Mouse (Mus musculus) embryonic facial prominence, embryonic 12.5 days (tissue): ENCODE results near the gene Gm16181. TPM values are rescaled to one million over a fixed set of nuclear protein-coding genes. Genes with fewer than 3 reads are reported as not detected.

Experiments used
- ATAC-seq: fragments of 200-750 bp; cut with Nextera tagmentation; 2 replicates; pipeline ENCODE4 v1.8.0; 2017; ENCODE audit not compliant: insufficient number of reproducible peaks, insufficient read depth, low FRiP score, low TSS enrichment
- H3K27ac ChIP-seq: fragments of 300-500 bp; sonication (generic); 2 replicates; pipeline ENCODE4 v1.5.1; 2016; ENCODE audit warnings: mild to moderate bottlenecking
- H3K27me3 ChIP-seq: fragments of 300-500 bp; sonication (generic); 2 replicates; pipeline ENCODE4 v1.6.1; 2016; ENCODE audit warnings: mild to moderate bottlenecking, moderate library complexity
- H3K36me3 ChIP-seq: fragments of 300-500 bp; sonication (generic); 2 replicates; pipeline ENCODE4 v1.6.1; 2016; ENCODE audit warnings: mild to moderate bottlenecking
- H3K4me1 ChIP-seq: fragments of 300-500 bp; sonication (generic); 2 replicates; pipeline ENCODE4 v1.6.1; 2016
- H3K4me2 ChIP-seq: fragments of 300-500 bp; sonication (generic); replicated peaks from 2 replicates; pipeline ENCODE4 v1.6.1; 2016; ENCODE audit warnings: mild to moderate bottlenecking, moderate library complexity
- H3K4me3 ChIP-seq: fragments of 300-500 bp; sonication (generic); 2 replicates; pipeline ENCODE4 v1.5.1; 2016; ENCODE audit warnings: mild to moderate bottlenecking
- H3K9ac ChIP-seq: fragments of 300-500 bp; sonication (generic); 2 replicates; pipeline ENCODE4 v1.6.1; 2016; ENCODE audit warnings: mild to moderate bottlenecking, moderate library complexity
- H3K9me3 ChIP-seq: fragments of 300-500 bp; sonication (generic); 2 replicates; pipeline ENCODE4 v1.6.1; 2016; ENCODE audit warnings: mild to moderate bottlenecking, moderate library complexity
- WGBS: fragments of 180-500 bp; shearing (Covaris S2); methylation state at CpG from one replicate; pipeline ENCODE4 v1.1.7; 2016; 5-methylcytosine and 5-hydroxymethylcytosine counted together
- polyA plus RNA-seq: library from polyadenylated mRNA; unstranded; fragments of >200 nt; fragmentation: Nextera tagmentation; extraction: Ambion mirVana; gene quantifications from 2 replicates; pipeline ENCODE4 v1.2.1, GENCODE M21; 2016

Gm16181 gene
- polyA plus RNA-seq, 1 experiment from 2014 or later: not detected

GRCm38 (mm10) chr17:35234903-35235302 lies 14.3 kb downstream of the Gm16181 start:
- no peak for ATAC-seq
- H3K27ac ChIP-seq: peak overlapping the region; percentile 97
- H3K4me2 ChIP-seq: peak overlapping the region; percentile 85
- no peaks in the 10 kb centered on the region for H3K27me3 ChIP-seq
- peaks cover 12% of the 10 kb centered on the region; the same call in 1 of the 2 replicates for H3K36me3 ChIP-seq
- peak overlapping the region; percentile 91 for H3K9ac ChIP-seq
- no peaks in the 10 kb centered on the region for H3K9me3 ChIP-seq
- H3K4me3 ChIP-seq: peak overlapping the region; percentile 59
- WGBS: 12% methylated on average over 31 of the region's 31 CpGs
- H3K4me1 ChIP-seq: peaks cover 32% of the 10 kb centered on the region; the same call in 1 of the 2 replicates

- Histone ChIP-seq H3K27ac (peak within 1 kb of the TSS; percentile 97), H3K27me3 (no peaks in the 10 kb centered on the region), H3K4me3 (peak within 1 kb of the TSS; percentile 59), H3K4me1 (peaks cover 38% of the 10 kb centered on the region; the same call in 1 of the 2 replicates), H3K36me3 (peaks cover 5% of the 10 kb centered on the region; the same call in 1 of the 2 replicates), H3K4me2 (peak within 1 kb of the TSS; percentile 85), H3K9ac (peak within 1 kb of the TSS; percentile 91), H3K9me3 (no peaks in the 10 kb centered on the region)
- under 1% methylated on average over 35 of the region's 35 CpGs for WGBS
- peak; percentile 73 for ATAC-seq
These were observed 15.2 kb downstream of the Gm16181 start, which contains the start of gene Nfkbil1 for GRCm38 (mm10) chr17:35235614-35236389. Gene Nfkbil1 (minus strand): TSS chr17:35235792.

GRCm38 (mm10) chr17:35236390-35236746 lies 15.7 kb downstream of the Gm16181 start:
- H3K9ac ChIP-seq: no peak overlapping the region
- peaks cover 39% of the 10 kb centered on the region; the same call in 1 of the 2 replicates for H3K4me1 ChIP-seq
- no peaks in the 10 kb centered on the region for H3K27me3 ChIP-seq
- peak; percentile 70 for ATAC-seq
- peak overlapping the region; percentile 59 for H3K4me3 ChIP-seq
- WGBS: under 1% methylated on average over 18 of the region's 18 CpGs
- no peaks in the 10 kb centered on the region for H3K36me3 ChIP-seq
- H3K9me3 ChIP-seq: no peaks in the 10 kb centered on the region
- peak overlapping the region; percentile 97 for H3K27ac ChIP-seq
- peak overlapping the region; percentile 85 for H3K4me2 ChIP-seq

GRCm38 (mm10) chr17:35236996-35237395 lies 16.4 kb downstream of the Gm16181 start:
- Histone ChIP-seq H3K27ac (no peak overlapping the region), H3K9me3 (no peaks in the 10 kb centered on the region), H3K9ac (no peak overlapping the region), H3K4me2 (no peak overlapping the region), H3K27me3 (no peaks in the 10 kb centered on the region), H3K4me1 (peaks cover 36% of the 10 kb centered on the region; the same call in 1 of the 2 replicates), H3K36me3 (no peaks in the 10 kb centered on the region), H3K4me3 (no peak overlapping the region)
- WGBS: 76% methylated on average over 9 of the region's 9 CpGs
- no peak for ATAC-seq

GRCm38 (mm10) chr17:35237504-35237903 lies 16.9 kb downstream of the Gm16181 start:
- no peak overlapping the region for H3K27ac ChIP-seq
- H3K4me2 ChIP-seq: no peak overlapping the region
- 82% methylated on average over 12 of the region's 12 CpGs for WGBS
- H3K4me1 ChIP-seq: peaks cover 32% of the 10 kb centered on the region; the same call in 1 of the 2 replicates
- no peaks in the 10 kb centered on the region for H3K36me3 ChIP-seq
- H3K9ac ChIP-seq: no peak overlapping the region
- no peak overlapping the region for H3K4me3 ChIP-seq
- no peaks in the 10 kb centered on the region for H3K9me3 ChIP-seq
- H3K27me3 ChIP-seq: no peaks in the 10 kb centered on the region
- ATAC-seq: no peak

GRCm38 (mm10) chr17:35239700-35240099 lies 19.1 kb downstream of the Gm16181 start:
- Histone ChIP-seq H3K9ac (no peak overlapping the region), H3K4me1 (peaks cover 32% of the 10 kb centered on the region), H3K4me3 (no peak overlapping the region), H3K36me3 (peaks cover 17% of the 10 kb centered on the region), H3K27ac (no peak overlapping the region), H3K9me3 (no peaks in the 10 kb centered on the region), H3K4me2 (no peak overlapping the region), H3K27me3 (no peaks in the 10 kb centered on the region)
- 79% methylated on average over 5 of the region's 5 CpGs for WGBS
- ATAC-seq: no peak

GRCm38 (mm10) chr17:35240384-35241304 lies 20.0 kb downstream of the Gm16181 start:
- H3K9me3 ChIP-seq: no peaks in the 10 kb centered on the region
- peaks cover 27% of the 10 kb centered on the region for H3K36me3 ChIP-seq
- peak overlapping the region; percentile 100 for H3K9ac ChIP-seq
- no peaks in the 10 kb centered on the region for H3K27me3 ChIP-seq
- H3K27ac ChIP-seq: peak overlapping the region; percentile 99
- H3K4me3 ChIP-seq: peak overlapping the region; percentile 96
- peak overlapping the region; percentile 93 for H3K4me2 ChIP-seq
- WGBS: 33% methylated on average over 12 of the region's 12 CpGs
- peaks cover 39% of the 10 kb centered on the region for H3K4me1 ChIP-seq
- ATAC-seq: no peak

GRCm38 (mm10) chr17:35241305-35242014 lies 20.8 kb downstream of the Gm16181 start, which contains the start of gene Ddx39b:
Gene Ddx39b (plus strand): TSS chr17:35241746.
- Histone ChIP-seq H3K4me1 (peaks cover 44% of the 10 kb centered on the region), H3K9ac (peak within 1 kb of the TSS; percentile 100), H3K4me2 (peak within 1 kb of the TSS; percentile 93), H3K36me3 (peaks cover 35% of the 10 kb centered on the region), H3K4me3 (peak within 1 kb of the TSS; percentile 96), H3K27me3 (no peaks in the 10 kb centered on the region), H3K9me3 (no peaks in the 10 kb centered on the region), H3K27ac (peak within 1 kb of the TSS; percentile 99)
- peak; percentile 84 for ATAC-seq
- WGBS: under 1% methylated on average over 69 of the region's 69 CpGs

- Histone ChIP-seq H3K4me2 (peak overlapping the region; percentile 93), H3K27me3 (no peaks in the 10 kb centered on the region), H3K27ac (peak overlapping the region; percentile 99), H3K4me3 (peak overlapping the region; percentile 96), H3K36me3 (peaks cover 43% of the 10 kb centered on the region), H3K9me3 (no peaks in the 10 kb centered on the region), H3K4me1 (peaks cover 46% of the 10 kb centered on the region), H3K9ac (peak overlapping the region; percentile 100)
- under 1% methylated on average over 55 of the region's 55 CpGs for WGBS
- ATAC-seq: peak; percentile 10; the same call in 1 of the 2 replicates
These were observed 21.6 kb downstream of the Gm16181 start for GRCm38 (mm10) chr17:35242015-35242941.

GRCm38 (mm10) chr17:35243086-35243485 lies 22.5 kb downstream of the Gm16181 start:
- Histone ChIP-seq H3K9me3 (no peaks in the 10 kb centered on the region), H3K4me2 (peak overlapping the region; percentile 93), H3K4me3 (peak overlapping the region; percentile 96), H3K9ac (peak overlapping the region; percentile 100), H3K36me3 (peaks cover 51% of the 10 kb centered on the region), H3K4me1 (peaks cover 46% of the 10 kb centered on the region), H3K27ac (peak overlapping the region; percentile 99), H3K27me3 (no peaks in the 10 kb centered on the region)
- WGBS: 9% methylated on average over 16 of the region's 16 CpGs
- no peak for ATAC-seq
